Mouse (Mus musculus) midbrain, embryonic 16.5 days (tissue): Measurements from ENCODE around the gene Mfsd9. TPM values are rescaled to one million over a fixed set of nuclear protein-coding genes. Genes with fewer than 3 reads are reported as not detected.
"Not testable (repeated sequence)": the region's sequence is repeated elsewhere in the genome, so short reads cannot be mapped to it uniquely, and the experiment has no call there.

ENCODE experiments used
- ATAC-seq: fragments of 200-750 bp; cut with Nextera tagmentation; 2 replicates; pipeline ENCODE4 v1.8.0; 2017; ENCODE audit warnings: moderate TSS enrichment
- H3K27ac ChIP-seq: fragments of 300-500 bp; sonication (generic); 2 replicates; pipeline ENCODE4 v1.5.1; 2014; ENCODE audit warnings: mild to moderate bottlenecking, low read length, mixed read lengths
- H3K27me3 ChIP-seq: fragments of 300-500 bp; sonication (generic); 2 replicates; pipeline ENCODE4 v1.6.1; 2014; ENCODE audit warnings: low read depth, low read length, mixed read lengths; ENCODE audit not compliant: control insufficient read depth, insufficient read depth
- H3K36me3 ChIP-seq: fragments of 300-500 bp; sonication (generic); 2 replicates; pipeline ENCODE4 v1.6.1; 2014; ENCODE audit warnings: mild to moderate bottlenecking, low read length, moderate library complexity, mixed read lengths; ENCODE audit not compliant: control insufficient read depth, insufficient read depth
- H3K4me1 ChIP-seq: fragments of 300-500 bp; sonication (generic); 2 replicates; pipeline ENCODE4 v1.6.1; 2014; ENCODE audit warnings: mild to moderate bottlenecking, low read length, mixed read lengths; ENCODE audit not compliant: control insufficient read depth, insufficient read depth
- H3K4me2 ChIP-seq: fragments of 300-500 bp; sonication (generic); 2 replicates; pipeline ENCODE4 v1.6.1; 2014; ENCODE audit warnings: mild to moderate bottlenecking, low read length, mixed read lengths
- H3K4me3 ChIP-seq: fragments of 300-500 bp; sonication (generic); 2 replicates; pipeline ENCODE4 v1.5.1; 2014; ENCODE audit warnings: low read depth, mild to moderate bottlenecking, low read length, moderate library complexity, mixed read lengths
- H3K9ac ChIP-seq: fragments of 300-500 bp; sonication (generic); 2 replicates; pipeline ENCODE4 v1.6.1; 2014; ENCODE audit warnings: low read depth, low read length, mixed read lengths
- H3K9me3 ChIP-seq: fragments of 300-500 bp; sonication (generic); replicated peaks from 2 replicates; pipeline ENCODE4 v1.6.1; 2014; ENCODE audit warnings: mild to moderate bottlenecking, low read length, mixed read lengths; ENCODE audit not compliant: control insufficient read depth, poor library complexity, severe bottlenecking
- WGBS: fragments of 180-500 bp; shearing (Covaris S2); extraction: QIAGEN DNeasy Blood & Tissue Kit; methylation state at CpG from one replicate; pipeline ENCODE4 v1.1.7; 2014; 5-methylcytosine and 5-hydroxymethylcytosine counted together
- polyA plus RNA-seq: library from polyadenylated mRNA; unstranded; fragments of >200 nt; fragmentation: Nextera tagmentation; extraction: Ambion mirVana; gene quantifications from 2 replicates; pipeline ENCODE4 v1.2.1, GENCODE M21; 2015

The Mfsd9 gene
- polyA plus RNA-seq, 1 experiment from 2014 or later = 8.2 TPM

DNA sequence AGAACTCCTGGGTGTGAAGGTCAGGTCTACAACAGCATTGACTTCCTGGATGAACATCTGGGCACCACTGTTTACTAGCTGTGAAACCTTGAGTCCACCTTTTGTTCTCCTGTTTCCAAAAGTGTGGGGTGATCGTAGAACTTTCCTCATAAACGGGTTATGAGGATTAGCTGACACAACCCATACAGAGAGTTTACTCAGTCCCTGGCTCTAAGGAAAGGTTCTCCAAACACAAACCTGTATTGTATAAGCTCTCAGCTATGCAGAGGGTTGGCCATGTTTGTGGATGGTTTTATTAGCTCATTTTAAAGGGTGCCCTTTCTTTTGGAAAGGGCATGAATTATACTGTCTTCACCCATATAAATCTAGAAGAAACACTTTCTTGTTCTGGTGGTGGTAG is 49.7 kb downstream of the Mfsd9 start:
- Histone ChIP-seq H3K4me1 (no peaks in the 10 kb centered on the region), H3K9ac (no peak overlapping the region), H3K27ac (no peak overlapping the region), H3K4me3 (no peak overlapping the region), H3K9me3 (no peaks in the 10 kb centered on the region), H3K27me3 (no peaks in the 10 kb centered on the region), H3K36me3 (no peaks in the 10 kb centered on the region), H3K4me2 (no peak overlapping the region)
- 86% methylated on average over 2 of the region's 2 CpGs for WGBS
- ATAC-seq = no peak

DNA sequence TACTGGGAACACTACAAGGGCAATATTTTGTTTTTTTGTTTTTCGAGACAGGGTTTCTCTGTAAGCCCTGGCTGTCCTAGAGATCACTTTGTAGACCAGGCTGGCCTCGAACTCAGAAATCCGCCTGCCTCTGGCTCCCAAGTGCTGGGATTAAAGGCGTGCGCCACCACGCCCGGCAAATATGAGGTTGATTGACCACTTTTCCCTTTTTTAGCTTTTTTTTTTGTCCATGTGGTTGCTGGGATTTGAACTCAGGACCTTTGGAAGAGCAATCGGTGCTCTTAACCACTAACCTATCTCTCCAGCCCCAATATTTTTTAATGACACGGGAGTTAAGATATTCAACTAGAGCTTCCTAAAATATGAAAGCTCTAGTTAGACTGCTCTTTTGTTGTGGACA is 52.2 kb downstream of the Mfsd9 start:
- H3K4me3 ChIP-seq, ATAC-seq, H3K9ac ChIP-seq, H3K36me3 ChIP-seq, H3K4me2 ChIP-seq, H3K27ac ChIP-seq, H3K9me3 ChIP-seq, H3K27me3 ChIP-seq, H3K4me1 ChIP-seq: not testable (repeated sequence)
- 96% methylated on average over 9 of the region's 9 CpGs for WGBS

DNA sequence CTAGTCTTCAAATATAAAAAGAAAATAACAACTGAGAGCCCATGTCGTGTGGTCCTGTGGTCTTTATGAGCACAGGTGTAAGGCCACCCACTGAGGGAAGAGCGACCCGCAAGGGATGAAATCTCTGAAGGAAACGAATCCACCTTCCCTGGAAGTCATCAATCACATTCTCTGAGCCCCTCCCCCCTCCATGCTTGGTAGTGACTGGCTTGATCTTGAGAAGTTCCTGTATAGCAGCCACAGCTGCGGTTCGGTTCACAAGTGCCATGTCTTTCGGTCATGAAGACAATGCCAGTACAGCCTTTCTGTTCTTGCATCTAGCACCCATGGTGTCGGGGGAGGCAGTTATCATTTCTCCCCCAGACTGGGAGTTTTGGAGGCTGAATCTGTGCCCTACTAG is 52.8 kb downstream of the Mfsd9 start:
- no peaks in the 10 kb centered on the region for H3K36me3 ChIP-seq
- no peak overlapping the region for H3K27ac ChIP-seq
- H3K4me3 ChIP-seq = no peak overlapping the region
- no peak for ATAC-seq
- no peaks in the 10 kb centered on the region for H3K9me3 ChIP-seq
- no peak overlapping the region for H3K4me2 ChIP-seq
- H3K9ac ChIP-seq = no peak overlapping the region
- no peaks in the 10 kb centered on the region for H3K27me3 ChIP-seq
- 85% methylated on average over 8 of the region's 8 CpGs for WGBS
- H3K4me1 ChIP-seq = no peaks in the 10 kb centered on the region

DNA sequence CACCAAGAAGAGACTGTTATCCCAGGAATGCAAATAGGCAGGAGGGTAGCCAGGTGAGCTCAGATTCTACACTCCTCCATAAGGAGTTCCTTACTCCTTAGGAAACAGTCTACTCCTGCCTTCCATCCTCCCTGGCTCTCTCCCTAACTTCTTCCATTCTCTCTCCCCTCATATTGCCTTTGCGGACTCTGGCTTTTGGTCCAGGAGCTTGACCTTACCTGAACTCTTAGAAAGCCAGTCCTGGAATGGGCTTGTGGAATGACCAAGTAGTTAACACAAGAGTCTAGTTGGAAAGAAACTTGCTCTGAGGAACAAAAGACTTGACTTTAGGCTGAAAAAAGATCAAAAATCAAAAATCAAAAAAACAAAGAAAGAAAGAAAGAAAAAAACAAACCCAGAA is 61.9 kb downstream of the Mfsd9 start:
- Histone ChIP-seq H3K4me3 (no peak overlapping the region), H3K27ac (no peak overlapping the region), H3K9ac (no peak overlapping the region), H3K4me2 (no peak overlapping the region), H3K4me1 (no peaks in the 10 kb centered on the region), H3K27me3 (no peaks in the 10 kb centered on the region), H3K9me3 (no peaks in the 10 kb centered on the region), H3K36me3 (no peaks in the 10 kb centered on the region)
- ATAC-seq = no peak
- WGBS = 93% methylated on average over 1 of the region's 1 CpGs

DNA sequence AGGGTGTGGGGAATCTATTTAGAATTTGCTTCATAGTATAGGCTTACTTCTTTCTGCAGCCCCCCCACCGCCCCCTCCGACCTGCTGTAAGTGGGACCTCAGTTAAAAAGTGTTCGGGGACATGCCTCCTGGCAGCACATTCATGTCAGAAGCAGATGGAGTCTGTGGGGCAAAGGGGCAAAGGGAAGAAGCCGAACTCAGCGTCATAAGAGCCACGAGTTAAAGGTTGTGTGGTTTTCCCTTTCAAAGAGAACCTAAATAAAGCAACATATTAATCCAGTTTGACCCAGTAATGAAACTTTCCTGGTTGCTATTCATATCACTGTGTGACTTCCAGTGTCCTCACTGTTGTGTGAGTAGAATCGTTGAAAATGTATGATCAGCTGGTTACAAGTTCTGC is 63.1 kb downstream of the Mfsd9 start:
- no peaks in the 10 kb centered on the region for H3K9me3 ChIP-seq
- WGBS = 90% methylated on average over 7 of the region's 7 CpGs
- no peak overlapping the region for H3K4me3 ChIP-seq
- H3K36me3 ChIP-seq = no peaks in the 10 kb centered on the region
- no peak overlapping the region for H3K4me2 ChIP-seq
- no peak overlapping the region for H3K27ac ChIP-seq
- no peaks in the 10 kb centered on the region for H3K27me3 ChIP-seq
- no peaks in the 10 kb centered on the region for H3K4me1 ChIP-seq
- H3K9ac ChIP-seq = no peak overlapping the region
- no peak for ATAC-seq

DNA sequence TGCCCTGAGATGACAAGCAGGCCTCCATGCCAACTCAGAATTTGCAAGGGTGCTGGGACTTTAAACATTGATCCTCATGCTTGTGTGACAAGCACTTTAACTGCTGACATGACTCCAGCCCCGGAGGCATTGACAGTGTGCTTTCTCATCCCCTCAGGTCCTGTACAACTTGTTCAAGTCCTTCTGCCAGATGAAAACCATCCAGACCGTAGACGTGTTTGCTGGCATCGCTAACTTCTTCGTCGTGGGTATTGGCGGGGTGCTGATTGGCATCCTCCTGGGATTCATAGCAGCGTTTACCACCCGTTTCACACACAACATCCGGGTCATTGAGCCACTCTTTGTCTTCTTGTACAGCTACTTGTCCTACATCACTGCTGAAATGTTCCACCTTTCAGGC is 64.4 kb downstream of the Mfsd9 start:
- WGBS = 88% methylated on average over 10 of the region's 10 CpGs
- H3K36me3 ChIP-seq = no peaks in the 10 kb centered on the region

More for the DNA sequence above, 64.4 kb downstream of the Mfsd9 start:
- Histone ChIP-seq H3K4me1 (no peaks in the 10 kb centered on the region), H3K9ac (no peak overlapping the region), H3K9me3 (no peaks in the 10 kb centered on the region), H3K27me3 (no peaks in the 10 kb centered on the region), H3K4me3 (no peak overlapping the region), H3K27ac (no peak overlapping the region), H3K4me2 (no peak overlapping the region)
- no peak for ATAC-seq

Other genes starting within 250 kb of the Mfsd9 start
- not detected in 2 replicates for gene Slc9a4, start 210.6 kb downstream of the Mfsd9 start, polyA plus RNA-seq
- 0.24 and 0.35 TPM in 2 replicates for gene Slc9a2, start 110.1 kb downstream of the Mfsd9 start, polyA plus RNA-seq
- gene Tmem182, start 14.9 kb upstream of the Mfsd9 start, polyA plus RNA-seq = 0.10 and 0.15 TPM in 2 replicates